Mouse (Mus musculus): Measurements from ENCODE around the gene Slc25a36. TPM values are rescaled to one million over a fixed set of nuclear protein-coding genes. Genes with fewer than 3 reads are reported as not detected.

Gene Slc25a36
- polyA plus RNA-seq, 1 experiment from 2014 or later = 64.4 TPM

DNA sequence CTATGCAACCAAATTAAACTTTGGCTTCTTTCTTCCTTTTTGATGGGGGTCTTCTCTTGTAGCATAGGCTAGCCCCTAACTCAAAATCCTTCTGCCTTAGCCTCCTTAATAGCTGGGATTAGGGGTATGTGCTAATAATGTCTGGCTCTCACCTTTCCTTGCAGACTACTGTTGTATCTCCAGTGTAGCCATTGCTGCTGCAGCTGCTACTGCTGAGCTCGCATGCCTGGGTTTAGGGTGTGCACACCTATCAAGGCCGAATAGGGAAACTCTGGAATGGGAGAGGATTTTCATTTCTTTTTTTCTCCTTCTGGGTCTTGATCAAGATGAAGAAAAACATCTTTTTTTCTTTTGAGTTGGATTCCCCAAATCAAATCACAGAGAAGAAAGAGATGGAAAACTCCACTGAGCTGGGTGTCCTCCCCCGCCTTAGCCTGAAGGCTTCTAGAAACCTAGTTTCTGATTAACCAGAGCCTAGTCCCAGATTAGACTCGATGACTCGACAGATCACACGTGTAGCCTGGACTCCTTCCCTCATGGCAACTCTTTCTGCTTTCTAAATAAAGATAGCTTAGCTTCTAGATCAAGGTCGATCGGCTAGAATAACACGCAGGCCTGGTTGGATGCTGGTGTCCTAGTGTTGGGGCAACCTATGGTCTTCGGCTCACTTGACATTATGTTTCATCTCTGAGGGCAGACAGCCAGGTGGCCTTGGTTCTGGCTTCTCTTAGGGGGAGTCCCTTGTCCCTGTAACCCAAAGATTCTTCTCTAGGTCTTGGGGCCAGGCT, 29.4 kb upstream of the Slc25a36 start:
- Histone ChIP-seq H3K9me3 (ENCODE audit: low read length) (no peaks in the 10 kb centered on the region), H3K4me1 (ENCODE audit: insufficient read depth, low read length) (no peaks in the 10 kb centered on the region; the same call in 1 of the 2 replicates), H3K36me3 (ENCODE audit: insufficient read depth, low read length) (no peaks in the 10 kb centered on the region), H3K4me3 (ENCODE audit: low read length) (no peak overlapping the region), H3K27ac (ENCODE audit: low read length) (no peak overlapping the region), H3K9ac (replicated peaks; ENCODE audit: low read length) (no peak overlapping the region), H3K4me2 (replicated peaks; ENCODE audit: low read depth, low read length) (no peak overlapping the region), H3K27me3 (ENCODE audit: insufficient read depth, low read length) (no peaks in the 10 kb centered on the region)
- no peak; the same call in 1 of the 2 replicates for ATAC-seq (ENCODE audit: low FRiP score, low TSS enrichment)
- WGBS = 75% methylated on average over 10 of the region's 10 CpGs

DNA sequence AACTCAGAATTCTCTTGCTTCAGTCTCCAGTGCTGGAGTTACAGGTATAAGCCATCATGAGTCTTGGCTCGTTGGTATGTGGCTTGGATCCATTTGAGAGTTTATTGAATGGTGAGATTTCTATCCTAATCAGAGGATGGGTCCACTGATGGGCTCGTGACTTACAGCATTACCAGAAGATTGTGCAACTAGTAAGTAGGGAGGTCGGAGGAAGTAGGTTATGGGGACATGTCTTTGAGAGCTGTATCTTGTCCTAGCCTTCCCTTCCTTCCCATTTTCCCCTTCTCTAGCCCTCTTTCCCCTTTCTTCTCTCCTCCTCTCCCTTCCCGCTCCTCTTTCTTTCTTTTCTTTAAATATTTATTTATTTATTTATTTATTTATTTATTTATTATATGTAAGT, 26.7 kb upstream of the Slc25a36 start:
- H3K9me3 ChIP-seq (ENCODE audit: low read length) = no peaks in the 10 kb centered on the region
- no peak overlapping the region for H3K9ac ChIP-seq (replicated peaks; ENCODE audit: low read length)
- 91% methylated on average over 4 of the region's 4 CpGs for WGBS
- no peaks in the 10 kb centered on the region for H3K36me3 ChIP-seq (ENCODE audit: insufficient read depth, low read length)
- no peaks in the 10 kb centered on the region; the same call in 1 of the 2 replicates for H3K4me1 ChIP-seq (ENCODE audit: insufficient read depth, low read length)
- ATAC-seq (ENCODE audit: low FRiP score, low TSS enrichment) = no peak
- no peak overlapping the region for H3K27ac ChIP-seq (ENCODE audit: low read length)
- H3K4me3 ChIP-seq (ENCODE audit: low read length) = no peak overlapping the region
- no peaks in the 10 kb centered on the region for H3K27me3 ChIP-seq (ENCODE audit: insufficient read depth, low read length)
- no peak overlapping the region for H3K4me2 ChIP-seq (replicated peaks; ENCODE audit: low read depth, low read length)

DNA sequence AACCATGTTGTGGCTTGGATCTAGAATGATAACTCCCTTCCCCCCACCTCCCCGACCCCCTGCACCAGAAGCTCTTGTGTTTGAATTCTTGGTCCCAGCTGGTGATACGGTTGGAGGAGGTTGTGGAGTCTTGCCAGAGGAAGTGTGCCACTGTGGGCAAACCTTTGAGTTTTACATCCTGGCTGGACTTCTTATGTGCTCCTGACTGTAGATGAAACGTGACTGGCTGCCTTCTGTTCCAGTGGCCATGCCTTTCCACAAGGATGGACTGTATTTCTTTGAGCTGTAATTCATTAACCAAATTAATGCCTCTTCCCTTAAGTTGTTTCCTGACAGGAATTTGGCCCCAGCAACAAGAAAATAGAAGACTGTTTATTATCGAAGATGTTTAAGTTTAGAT, 26.2 kb upstream of the Slc25a36 start:
- no peaks in the 10 kb centered on the region for H3K27me3 ChIP-seq (ENCODE audit: insufficient read depth, low read length)
- no peak overlapping the region for H3K4me3 ChIP-seq (ENCODE audit: low read length)
- H3K9ac ChIP-seq (replicated peaks; ENCODE audit: low read length) = no peak overlapping the region
- H3K9me3 ChIP-seq (ENCODE audit: low read length) = no peaks in the 10 kb centered on the region
- ATAC-seq (ENCODE audit: low FRiP score, low TSS enrichment) = no peak
- no peak overlapping the region for H3K27ac ChIP-seq (ENCODE audit: low read length)
- no peak overlapping the region for H3K4me2 ChIP-seq (replicated peaks; ENCODE audit: low read depth, low read length)
- no peaks in the 10 kb centered on the region; the same call in 1 of the 2 replicates for H3K4me1 ChIP-seq (ENCODE audit: insufficient read depth, low read length)
- WGBS = 60% methylated on average over 4 of the region's 4 CpGs
- no peaks in the 10 kb centered on the region for H3K36me3 ChIP-seq (ENCODE audit: insufficient read depth, low read length)

DNA sequence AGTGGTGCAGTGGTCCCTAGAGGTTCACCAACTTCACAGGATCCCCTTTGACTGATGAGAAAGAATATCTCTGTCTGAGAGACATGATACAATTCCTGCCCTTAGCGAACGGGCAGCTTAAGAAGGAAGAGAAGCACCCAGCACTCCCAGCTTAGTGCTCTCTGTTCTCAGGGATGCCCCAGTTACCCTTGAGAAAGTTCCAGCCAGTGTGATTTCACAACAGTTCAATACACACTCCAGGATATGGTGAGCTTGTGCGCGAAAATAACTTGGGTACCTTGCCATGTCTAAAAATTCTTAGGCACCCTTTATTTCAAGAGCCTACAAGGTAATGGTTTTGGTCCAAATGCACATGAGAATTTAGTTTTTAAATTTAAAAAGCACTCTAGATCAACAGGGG, 24.9 kb upstream of the Slc25a36 start:
- Histone ChIP-seq H3K4me2 (replicated peaks; ENCODE audit: low read depth, low read length) (no peak overlapping the region), H3K36me3 (ENCODE audit: insufficient read depth, low read length) (no peaks in the 10 kb centered on the region), H3K4me1 (ENCODE audit: insufficient read depth, low read length) (no peaks in the 10 kb centered on the region; the same call in 1 of the 2 replicates), H3K27me3 (ENCODE audit: insufficient read depth, low read length) (no peaks in the 10 kb centered on the region), H3K27ac (ENCODE audit: low read length) (no peak overlapping the region), H3K9me3 (ENCODE audit: low read length) (no peaks in the 10 kb centered on the region), H3K9ac (replicated peaks; ENCODE audit: low read length) (no peak overlapping the region), H3K4me3 (ENCODE audit: low read length) (no peak overlapping the region)
- no peak for ATAC-seq (ENCODE audit: low FRiP score, low TSS enrichment)
- WGBS = 89% methylated on average over 4 of the region's 4 CpGs

- no peaks in the 10 kb centered on the region for H3K36me3 ChIP-seq (ENCODE audit: insufficient read depth, low read length)
- H3K27me3 ChIP-seq (ENCODE audit: insufficient read depth, low read length) = no peaks in the 10 kb centered on the region
- H3K9me3 ChIP-seq (ENCODE audit: low read length) = no peaks in the 10 kb centered on the region
- no peak overlapping the region for H3K4me3 ChIP-seq (ENCODE audit: low read length)
- WGBS = 53% methylated on average over 8 of the region's 8 CpGs
- ATAC-seq (ENCODE audit: low FRiP score, low TSS enrichment) = 0 out of 2 replicates have a peak, but pooled peaks have one; percentile 23
- no peaks in the 10 kb centered on the region; the same call in 1 of the 2 replicates for H3K4me1 ChIP-seq (ENCODE audit: insufficient read depth, low read length)
- no peak overlapping the region for H3K4me2 ChIP-seq (replicated peaks; ENCODE audit: low read depth, low read length)
- H3K9ac ChIP-seq (replicated peaks; ENCODE audit: low read length) = no peak overlapping the region
- H3K27ac ChIP-seq (ENCODE audit: low read length) = no peak overlapping the region
Observed at GRCm38 (mm10) chr9:97133178-97133577, 22.2 kb upstream of the Slc25a36 start.

DNA sequence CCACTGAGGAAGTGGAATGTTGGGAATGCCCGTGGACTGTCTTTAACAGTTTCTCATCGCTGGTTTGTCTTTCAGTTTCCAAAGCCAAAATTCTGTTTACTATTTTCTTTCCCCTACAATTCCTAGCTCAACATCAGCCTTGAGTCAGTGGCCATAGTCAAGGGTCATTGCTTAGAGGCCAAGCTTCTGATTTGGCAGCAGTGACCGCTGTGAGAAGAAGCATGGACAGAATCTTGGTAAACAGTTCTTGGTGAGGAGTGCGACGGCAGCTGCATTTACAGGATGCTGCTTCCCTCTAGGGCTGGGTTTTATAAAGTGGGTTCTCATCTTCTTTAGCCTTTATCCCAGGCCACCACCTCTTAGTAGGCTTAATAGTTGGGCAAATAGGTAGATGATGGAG, 19.0 kb upstream of the Slc25a36 start:
- WGBS = 83% methylated on average over 5 of the region's 5 CpGs
- H3K27ac ChIP-seq (ENCODE audit: low read length) = no peak overlapping the region
- peaks cover 2% of the 10 kb centered on the region for H3K9me3 ChIP-seq (ENCODE audit: low read length)
- no peak overlapping the region for H3K4me2 ChIP-seq (replicated peaks; ENCODE audit: low read depth, low read length)
- H3K36me3 ChIP-seq (ENCODE audit: insufficient read depth, low read length) = no peaks in the 10 kb centered on the region
- H3K27me3 ChIP-seq (ENCODE audit: insufficient read depth, low read length) = no peaks in the 10 kb centered on the region
- no peak for ATAC-seq (ENCODE audit: low FRiP score, low TSS enrichment)
- no peak overlapping the region for H3K9ac ChIP-seq (replicated peaks; ENCODE audit: low read length)
- H3K4me1 ChIP-seq (ENCODE audit: insufficient read depth, low read length) = no peaks in the 10 kb centered on the region
- no peak overlapping the region for H3K4me3 ChIP-seq (ENCODE audit: low read length)

GRCm38 (mm10) chr9:97123934-97124692, 13.2 kb upstream of the Slc25a36 start:
- Histone ChIP-seq H3K4me2 (replicated peaks; ENCODE audit: low read depth, low read length) (no peak overlapping the region), H3K4me3 (ENCODE audit: low read length) (no peak overlapping the region), H3K4me1 (ENCODE audit: insufficient read depth, low read length) (no peaks in the 10 kb centered on the region), H3K36me3 (ENCODE audit: insufficient read depth, low read length) (no peaks in the 10 kb centered on the region), H3K9me3 (ENCODE audit: low read length) (peaks cover 2% of the 10 kb centered on the region), H3K27me3 (ENCODE audit: insufficient read depth, low read length) (no peaks in the 10 kb centered on the region), H3K9ac (replicated peaks; ENCODE audit: low read length) (no peak overlapping the region), H3K27ac (ENCODE audit: low read length) (no peak overlapping the region)
- WGBS = 60% methylated on average over 23 of the region's 23 CpGs
- ATAC-seq (ENCODE audit: low FRiP score, low TSS enrichment) = no peak

DNA sequence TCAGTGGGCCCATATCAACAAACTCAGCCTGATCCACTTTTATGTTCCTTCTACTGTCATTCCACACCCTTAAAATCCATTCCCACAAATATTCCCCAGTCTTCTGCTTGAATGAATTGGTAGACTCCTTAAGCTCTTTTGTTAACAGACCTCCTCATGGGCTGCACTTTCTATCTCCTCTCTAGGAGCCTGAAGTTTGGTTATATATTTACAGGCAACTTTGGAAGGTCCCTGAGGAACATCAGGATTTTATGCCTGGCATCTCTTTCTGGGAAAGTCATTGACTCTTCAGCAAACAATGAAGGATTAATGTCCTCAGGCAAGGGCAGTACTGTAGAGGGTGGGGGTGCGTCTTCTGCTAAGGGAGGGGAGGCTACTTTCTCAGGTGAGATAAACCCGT, 10.5 kb upstream of the Slc25a36 start:
- Histone ChIP-seq H3K4me2 (replicated peaks; ENCODE audit: low read depth, low read length) (no peak overlapping the region), H3K36me3 (ENCODE audit: insufficient read depth, low read length) (no peaks in the 10 kb centered on the region), H3K9ac (replicated peaks; ENCODE audit: low read length) (no peak overlapping the region), H3K4me3 (ENCODE audit: low read length) (no peak overlapping the region), H3K27ac (ENCODE audit: low read length) (no peak overlapping the region), H3K27me3 (ENCODE audit: insufficient read depth, low read length) (no peaks in the 10 kb centered on the region), H3K4me1 (ENCODE audit: insufficient read depth, low read length) (no peaks in the 10 kb centered on the region), H3K9me3 (ENCODE audit: low read length) (no peaks in the 10 kb centered on the region)
- 75% methylated on average over 2 of the region's 2 CpGs for WGBS
- no peak for ATAC-seq (ENCODE audit: low FRiP score, low TSS enrichment)

DNA sequence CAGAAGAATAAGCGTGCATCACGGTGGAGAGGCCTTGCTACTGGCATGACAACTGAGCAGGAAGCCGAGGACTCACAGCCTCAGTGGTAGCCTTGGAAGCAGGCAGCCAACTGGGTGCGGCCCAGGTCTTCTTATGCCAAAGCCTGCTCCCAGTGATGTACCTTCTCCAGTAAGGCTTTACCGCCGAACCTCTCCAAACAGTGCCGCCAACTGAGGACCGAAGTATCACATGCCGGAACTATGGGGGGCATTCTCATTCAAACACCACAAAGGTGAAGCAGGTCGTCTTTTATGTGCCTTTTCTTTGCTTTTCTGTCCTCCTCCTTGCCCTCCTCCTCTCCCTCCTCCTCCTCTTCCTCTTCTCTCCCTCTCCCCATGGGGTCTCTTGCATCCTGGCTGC, 3.3 kb upstream of the Slc25a36 start:
- Histone ChIP-seq H3K4me1 (ENCODE audit: insufficient read depth, low read length) (peaks cover 5% of the 10 kb centered on the region), H3K27ac (ENCODE audit: low read length) (no peak overlapping the region), H3K9ac (replicated peaks; ENCODE audit: low read length) (no peak overlapping the region), H3K4me2 (replicated peaks; ENCODE audit: low read depth, low read length) (no peak overlapping the region), H3K36me3 (ENCODE audit: insufficient read depth, low read length) (no peaks in the 10 kb centered on the region), H3K4me3 (ENCODE audit: low read length) (no peak overlapping the region), H3K9me3 (ENCODE audit: low read length) (no peaks in the 10 kb centered on the region), H3K27me3 (ENCODE audit: insufficient read depth, low read length) (no peaks in the 10 kb centered on the region)
- no peak for ATAC-seq (ENCODE audit: low FRiP score, low TSS enrichment)
- WGBS = 88% methylated on average over 10 of the region's 10 CpGs

DNA sequence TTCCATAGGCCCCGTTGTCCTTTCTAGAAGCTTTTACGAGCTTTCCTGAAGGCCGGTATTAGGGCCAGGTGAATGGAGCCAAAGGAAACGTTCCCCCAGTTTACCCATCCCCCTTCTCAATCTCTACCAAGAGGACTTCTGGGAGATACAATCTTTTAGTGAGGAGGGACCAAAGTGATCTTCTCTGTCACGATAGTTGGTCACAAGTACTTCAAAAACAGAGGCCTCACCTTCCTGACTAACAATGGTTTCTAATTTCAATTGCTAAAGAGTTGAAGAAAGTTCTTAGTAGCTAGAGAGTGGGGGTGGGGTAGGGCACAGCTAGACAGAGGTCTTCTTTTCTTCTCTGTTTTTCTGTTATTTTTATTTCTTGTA, 2.6 kb upstream of the Slc25a36 start:
- no peak overlapping the region for H3K4me3 ChIP-seq (ENCODE audit: low read length)
- WGBS = 23% methylated on average over 5 of the region's 5 CpGs
- no peak overlapping the region for H3K4me2 ChIP-seq (replicated peaks; ENCODE audit: low read depth, low read length)
- no peaks in the 10 kb centered on the region for H3K36me3 ChIP-seq (ENCODE audit: insufficient read depth, low read length)
- H3K9ac ChIP-seq (replicated peaks; ENCODE audit: low read length) = no peak overlapping the region
- H3K4me1 ChIP-seq (ENCODE audit: insufficient read depth, low read length) = peaks cover 12% of the 10 kb centered on the region
- no peaks in the 10 kb centered on the region for H3K27me3 ChIP-seq (ENCODE audit: insufficient read depth, low read length)
- no peak overlapping the region for H3K27ac ChIP-seq (ENCODE audit: low read length)
- ATAC-seq (ENCODE audit: low FRiP score, low TSS enrichment) = no peak
- H3K9me3 ChIP-seq (ENCODE audit: low read length) = no peaks in the 10 kb centered on the region

Data from kidney, embryonic 16.5 days (tissue).